Mouse (Mus musculus) midbrain, embryonic 13.5 days (tissue): ENCODE measurements around the gene Pde4d. TPM values are rescaled to one million over a fixed set of nuclear protein-coding genes. Genes with fewer than 3 reads are reported as not detected.
A peak's percentile ranks its signal among the peaks of the same experiment; 100 is the strongest.

Experiments
- ATAC-seq: fragments of 200-750 bp; cut with Nextera tagmentation; 2 replicates; pipeline ENCODE4 v1.8.0; 2017; ENCODE audit warnings: mild to moderate bottlenecking, moderate TSS enrichment, moderate library complexity
- H3K27ac ChIP-seq: fragments of 300-500 bp; sonication (generic); 2 replicates; pipeline ENCODE4 v1.5.1; 2015; ENCODE audit warnings: inconsistent platforms, mild to moderate bottlenecking, moderate library complexity
- H3K27me3 ChIP-seq: fragments of 300-500 bp; sonication (generic); 2 replicates; pipeline ENCODE4 v1.6.1; 2015; ENCODE audit warnings: mild to moderate bottlenecking, inconsistent platforms
- H3K36me3 ChIP-seq: fragments of 300-500 bp; sonication (generic); 2 replicates; pipeline ENCODE4 v1.6.1; 2015; ENCODE audit warnings: mild to moderate bottlenecking, inconsistent platforms
- H3K4me1 ChIP-seq: fragments of 300-500 bp; sonication (generic); replicated peaks from 2 replicates; pipeline ENCODE4 v1.6.1; 2015; ENCODE audit warnings: inconsistent platforms
- H3K4me2 ChIP-seq: fragments of 300-500 bp; sonication (generic); replicated peaks from 2 replicates; pipeline ENCODE4 v1.6.1; 2015; ENCODE audit warnings: moderate library complexity, mild to moderate bottlenecking, inconsistent platforms
- H3K4me3 ChIP-seq: fragments of 300-500 bp; sonication (generic); replicated peaks from 2 replicates; pipeline ENCODE4 v1.5.1; 2015; ENCODE audit warnings: mild to moderate bottlenecking, inconsistent platforms
- H3K9ac ChIP-seq: fragments of 300-500 bp; sonication (generic); replicated peaks from 2 replicates; pipeline ENCODE4 v1.6.1; 2015; ENCODE audit warnings: mild to moderate bottlenecking, inconsistent platforms
- H3K9me3 ChIP-seq: fragments of 300-500 bp; sonication (generic); 2 replicates; pipeline ENCODE4 v1.6.1; 2016; ENCODE audit warnings: mild to moderate bottlenecking, inconsistent platforms
- WGBS: fragments of 180-500 bp; shearing (Covaris S2); methylation state at CpG from one replicate; pipeline ENCODE4 v1.1.7; 2015; 5-methylcytosine and 5-hydroxymethylcytosine counted together
- polyA plus RNA-seq: library from polyadenylated mRNA; unstranded; fragments of >200 nt; fragmentation: Nextera tagmentation; extraction: Ambion mirVana; gene quantifications from 2 replicates; pipeline ENCODE4 v1.2.1, GENCODE M21; 2015

The Pde4d gene
- polyA plus RNA-seq, 1 experiment from 2014 or later = 19.7 TPM

- no peaks in the 10 kb centered on the region for H3K27me3 ChIP-seq
- peak overlapping the region; percentile 44 for H3K4me3 ChIP-seq
- peak overlapping the region; percentile 70 for H3K9ac ChIP-seq
- ATAC-seq = peak; percentile 77
- under 1% methylated on average over 29 of the region's 29 CpGs for WGBS
- H3K27ac ChIP-seq = peak overlapping the region; percentile 69
- peak overlapping the region; percentile 76 for H3K4me2 ChIP-seq
- peaks cover 27% of the 10 kb centered on the region for H3K4me1 ChIP-seq
- no peaks in the 10 kb centered on the region for H3K36me3 ChIP-seq
- no peaks in the 10 kb centered on the region for H3K9me3 ChIP-seq
Measured at GRCm38 (mm10) chr13:109685296-109686115, 1235.8 kb downstream of the Pde4d start.

DNA sequence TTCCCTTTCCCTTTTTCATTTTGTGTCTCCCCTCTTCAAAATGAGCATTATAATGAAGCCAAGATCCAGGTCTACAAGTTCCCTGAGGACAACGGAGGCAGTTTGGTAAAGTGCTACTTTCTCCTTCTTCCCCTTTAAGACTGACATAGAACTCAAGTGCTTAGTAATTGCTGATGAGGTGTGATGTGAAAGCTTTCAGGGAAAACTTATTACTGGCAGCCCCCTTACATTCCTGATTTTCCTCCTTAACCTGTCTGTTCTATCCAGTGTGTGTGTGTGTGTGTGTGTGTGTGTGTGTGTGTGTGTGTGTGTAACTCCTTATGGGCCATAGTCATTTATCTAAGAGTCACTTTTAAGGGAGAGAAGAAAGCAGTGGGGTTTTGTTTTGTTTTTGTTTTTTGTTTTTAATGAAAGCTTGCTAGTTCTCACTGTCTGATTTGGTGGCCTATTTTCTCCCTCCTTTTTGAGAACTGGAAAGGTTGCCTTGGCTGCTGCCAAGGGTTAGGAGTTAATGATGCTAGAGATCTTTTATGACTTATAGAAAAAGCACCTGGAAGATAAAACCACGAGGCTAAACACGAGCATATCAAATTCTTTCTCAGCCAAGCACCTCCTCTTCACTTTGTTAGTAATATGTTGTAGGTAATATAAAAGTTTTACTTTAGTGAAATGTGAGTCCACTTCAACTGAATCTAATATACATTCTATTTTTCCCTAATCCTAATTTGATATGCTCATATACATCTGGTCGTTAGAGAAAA is 1236.5 kb downstream of the Pde4d start:
- ATAC-seq = no peak
- Histone ChIP-seq H3K4me3 (peak overlapping the region; percentile 44), H3K9ac (peak overlapping the region; percentile 70; the same call in 1 of the 2 replicates), H3K4me1 (peaks cover 27% of the 10 kb centered on the region), H3K27ac (peak overlapping the region; percentile 69), H3K4me2 (peak overlapping the region; percentile 76), H3K9me3 (no peaks in the 10 kb centered on the region), H3K36me3 (no peaks in the 10 kb centered on the region), H3K27me3 (no peaks in the 10 kb centered on the region)
- 33% methylated on average over 4 of the region's 4 CpGs for WGBS

- no peak for ATAC-seq
- no peak overlapping the region for H3K27ac ChIP-seq
- H3K36me3 ChIP-seq = no peaks in the 10 kb centered on the region
- H3K4me1 ChIP-seq = peaks cover 27% of the 10 kb centered on the region
- no peak overlapping the region for H3K9ac ChIP-seq
- no peaks in the 10 kb centered on the region for H3K27me3 ChIP-seq
- 0 out of 2 replicates have a peak overlapping the region, but pooled peaks have one; percentile 8 for H3K4me3 ChIP-seq
- WGBS = 63% methylated on average over 3 of the region's 3 CpGs
- no peaks in the 10 kb centered on the region for H3K9me3 ChIP-seq
- H3K4me2 ChIP-seq = no peak overlapping the region
Measured at GRCm38 (mm10) chr13:109686906-109687305, 1237.2 kb downstream of the Pde4d start.

DNA sequence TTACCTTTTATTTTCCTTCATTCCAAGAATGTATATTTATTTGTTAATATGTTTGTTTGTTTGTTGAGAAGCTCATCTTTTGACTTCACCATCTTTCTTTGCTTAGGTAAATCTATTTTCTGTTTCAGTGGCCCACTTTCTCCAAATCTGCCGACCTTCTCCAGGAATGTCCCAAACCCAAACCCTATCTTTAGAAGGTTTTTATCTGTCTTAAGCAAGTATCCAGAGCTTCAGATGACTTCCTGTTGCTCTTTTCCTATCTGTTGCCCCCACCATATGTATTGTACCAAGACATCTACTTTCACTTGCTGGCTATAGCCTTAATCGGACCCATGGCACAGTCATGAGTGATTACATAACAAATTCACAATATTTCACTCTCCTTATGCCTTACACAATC is 1238.4 kb downstream of the Pde4d start:
- Histone ChIP-seq H3K4me1 (peaks cover 31% of the 10 kb centered on the region), H3K27ac (no peak overlapping the region), H3K9me3 (no peaks in the 10 kb centered on the region), H3K9ac (no peak overlapping the region), H3K4me2 (no peak overlapping the region), H3K36me3 (no peaks in the 10 kb centered on the region), H3K4me3 (no peak overlapping the region), H3K27me3 (no peaks in the 10 kb centered on the region)
- ATAC-seq = no peak
- 83% methylated on average over 2 of the region's 2 CpGs for WGBS

- H3K9ac ChIP-seq = no peak overlapping the region
- H3K4me2 ChIP-seq = no peak overlapping the region
- H3K4me1 ChIP-seq = peaks cover 26% of the 10 kb centered on the region
- no peaks in the 10 kb centered on the region for H3K27me3 ChIP-seq
- H3K27ac ChIP-seq = no peak overlapping the region
- no peak for ATAC-seq
- 92% methylated on average over 3 of the region's 3 CpGs for WGBS
- H3K4me3 ChIP-seq = no peak overlapping the region
- no peaks in the 10 kb centered on the region for H3K36me3 ChIP-seq
- no peaks in the 10 kb centered on the region for H3K9me3 ChIP-seq
Measured at GRCm38 (mm10) chr13:109689176-109689575, 1239.4 kb downstream of the Pde4d start.

GRCm38 (mm10) chr13:109690558-109690957 is 1240.8 kb downstream of the Pde4d start:
- H3K4me3 ChIP-seq = no peak overlapping the region
- no peak overlapping the region for H3K9ac ChIP-seq
- H3K27ac ChIP-seq = no peak overlapping the region
- H3K27me3 ChIP-seq = no peaks in the 10 kb centered on the region
- no peaks in the 10 kb centered on the region for H3K9me3 ChIP-seq
- H3K4me1 ChIP-seq = peaks cover 23% of the 10 kb centered on the region
- 88% methylated on average over 5 of the region's 5 CpGs for WGBS
- no peak for ATAC-seq
- H3K36me3 ChIP-seq = no peaks in the 10 kb centered on the region
- no peak overlapping the region for H3K4me2 ChIP-seq

- no peaks in the 10 kb centered on the region for H3K9me3 ChIP-seq
- no peak overlapping the region for H3K27ac ChIP-seq
- no peak overlapping the region for H3K4me3 ChIP-seq
- H3K36me3 ChIP-seq = no peaks in the 10 kb centered on the region
- peaks cover 11% of the 10 kb centered on the region; the same call in 1 of the 2 replicates for H3K4me1 ChIP-seq
- H3K4me2 ChIP-seq = no peak overlapping the region
- ATAC-seq = no peak
- no peak overlapping the region for H3K9ac ChIP-seq
- WGBS = 72% methylated on average over 3 of the region's 3 CpGs
- no peaks in the 10 kb centered on the region for H3K27me3 ChIP-seq
Measured at GRCm38 (mm10) chr13:109692851-109693250, 1243.1 kb downstream of the Pde4d start.

DNA sequence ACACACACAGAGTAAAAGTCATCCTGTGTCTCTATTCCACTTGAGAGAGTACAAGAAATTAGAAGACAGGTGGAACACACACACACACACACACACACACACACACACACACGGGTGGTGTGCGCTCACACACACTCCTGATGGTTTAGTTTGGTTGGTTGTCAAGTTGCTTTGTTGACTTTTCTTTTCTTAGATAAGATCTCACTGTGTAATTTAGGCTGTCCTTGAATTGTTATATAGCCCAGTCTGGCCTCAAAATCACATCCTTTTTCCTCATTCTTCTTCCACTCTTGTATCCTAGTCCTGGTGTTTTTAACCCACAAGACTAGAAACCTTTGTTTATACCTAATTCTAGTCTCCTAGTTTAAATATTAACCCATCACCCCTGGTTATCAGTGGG is 1244.0 kb downstream of the Pde4d start:
- no peaks in the 10 kb centered on the region for H3K27me3 ChIP-seq
- 88% methylated on average over 2 of the region's 2 CpGs for WGBS
- H3K9me3 ChIP-seq = no peaks in the 10 kb centered on the region
- no peak overlapping the region for H3K9ac ChIP-seq
- no peaks in the 10 kb centered on the region for H3K36me3 ChIP-seq
- no peak overlapping the region for H3K27ac ChIP-seq
- no peak for ATAC-seq
- H3K4me1 ChIP-seq = peaks cover 11% of the 10 kb centered on the region; the same call in 1 of the 2 replicates
- H3K4me2 ChIP-seq = no peak overlapping the region
- H3K4me3 ChIP-seq = no peak overlapping the region

DNA sequence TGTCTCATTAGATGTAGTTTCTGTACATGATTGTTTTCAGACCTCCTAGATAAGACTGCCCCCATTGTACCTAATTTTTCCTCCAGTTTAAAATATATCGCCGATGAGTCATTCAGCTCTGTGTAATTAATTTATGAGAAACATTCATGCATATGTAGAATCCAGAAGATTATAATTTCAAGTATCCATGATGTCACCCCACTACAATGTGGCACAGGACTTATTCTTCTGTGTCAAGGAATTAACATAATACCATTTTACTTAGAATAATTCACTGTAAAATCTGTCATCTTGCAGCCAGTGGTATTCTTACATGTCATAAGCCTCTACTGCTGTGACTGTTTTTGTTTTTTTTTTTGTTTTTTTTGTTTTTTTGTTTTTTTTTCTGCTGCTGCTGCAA is 1244.5 kb downstream of the Pde4d start:
- Histone ChIP-seq H3K4me3 (no peak overlapping the region), H3K4me1 (peaks cover 11% of the 10 kb centered on the region; the same call in 1 of the 2 replicates), H3K4me2 (no peak overlapping the region), H3K27me3 (no peaks in the 10 kb centered on the region), H3K36me3 (no peaks in the 10 kb centered on the region), H3K9me3 (no peaks in the 10 kb centered on the region), H3K27ac (no peak overlapping the region), H3K9ac (no peak overlapping the region)
- ATAC-seq = no peak
- 67% methylated on average over 2 of the region's 2 CpGs for WGBS

GRCm38 (mm10) chr13:109695098-109695497 is 1245.3 kb downstream of the Pde4d start:
- H3K4me2 ChIP-seq = no peak overlapping the region
- no peak overlapping the region for H3K9ac ChIP-seq
- H3K4me1 ChIP-seq = peaks cover 11% of the 10 kb centered on the region; the same call in 1 of the 2 replicates
- H3K27me3 ChIP-seq = no peaks in the 10 kb centered on the region
- no peak overlapping the region for H3K4me3 ChIP-seq
- no peaks in the 10 kb centered on the region for H3K9me3 ChIP-seq
- WGBS = 84% methylated on average over 6 of the region's 6 CpGs
- no peaks in the 10 kb centered on the region for H3K36me3 ChIP-seq
- no peak overlapping the region for H3K27ac ChIP-seq
- no peak for ATAC-seq

- Histone ChIP-seq H3K9me3 (no peaks in the 10 kb centered on the region), H3K36me3 (no peaks in the 10 kb centered on the region), H3K4me1 (peaks cover 20% of the 10 kb centered on the region), H3K27ac (no peak overlapping the region), H3K4me2 (no peak overlapping the region), H3K4me3 (no peak overlapping the region), H3K27me3 (no peaks in the 10 kb centered on the region), H3K9ac (no peak overlapping the region)
- 31% methylated on average over 2 of the region's 2 CpGs for WGBS
- no peak for ATAC-seq
Measured at GRCm38 (mm10) chr13:109706141-109706540, 1256.4 kb downstream of the Pde4d start.

DNA sequence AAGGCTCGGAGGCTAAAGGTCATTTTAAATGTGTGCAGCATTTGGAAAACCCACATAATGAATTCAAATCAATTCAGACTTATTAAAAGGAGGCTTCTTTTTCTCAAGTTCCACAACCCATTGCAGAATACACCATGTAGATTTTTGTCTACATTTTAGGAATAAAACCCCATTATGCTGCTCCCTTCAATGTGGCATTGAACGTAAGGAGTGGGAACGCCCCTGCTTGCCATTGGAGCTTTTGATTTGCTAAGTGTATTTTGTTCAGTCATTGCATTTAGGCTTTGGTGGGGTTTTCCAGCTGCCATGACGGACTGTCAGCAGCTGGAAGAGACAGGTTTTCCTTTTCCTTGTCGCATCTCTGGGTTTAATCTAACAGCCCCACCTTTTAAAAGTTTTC is 1256.8 kb downstream of the Pde4d start:
- H3K9ac ChIP-seq = no peak overlapping the region
- no peak overlapping the region; the same call in 1 of the 2 replicates for H3K27ac ChIP-seq

More for the DNA sequence above, 1256.8 kb downstream of the Pde4d start:
- ATAC-seq = no peak
- 40% methylated on average over 5 of the region's 5 CpGs for WGBS
- no peaks in the 10 kb centered on the region for H3K27me3 ChIP-seq
- no peaks in the 10 kb centered on the region for H3K9me3 ChIP-seq
- no peak overlapping the region for H3K4me2 ChIP-seq
- H3K4me3 ChIP-seq = no peak overlapping the region
- no peaks in the 10 kb centered on the region for H3K36me3 ChIP-seq
- peaks cover 20% of the 10 kb centered on the region for H3K4me1 ChIP-seq
